Mouse (Mus musculus) MEL (cell line): Measurements from ENCODE around the gene Gm27179. TPM values are rescaled to one million over a fixed set of nuclear protein-coding genes. Genes with fewer than 3 reads are reported as not detected.
"Not testable (repeated sequence)": the region's sequence is repeated elsewhere in the genome, so short reads cannot be mapped to it uniquely, and the experiment has no call there.

Source experiments
- DNase-seq: peaks from one replicate; pipeline ENCODE4 v3.0.0; 2011; ENCODE audit warnings: low read depth, low spot score
- H3K27ac ChIP-seq: 2 replicates; pipeline ENCODE4 v1.5.1; 2012; ENCODE audit warnings: low read depth, mild to moderate bottlenecking, control low read depth, low read length, moderate library complexity; ENCODE audit not compliant: control insufficient read depth
- H3K27me3 ChIP-seq, 2 experiments: fragments of 150-350 bp in 1 of 2; sonication (generic) in 1 of 2; 2 replicates each; pipeline ENCODE4 v1.6.1; 2012; ENCODE audit warnings: low read length in 2 of 2, mild to moderate bottlenecking in 2 of 2, improper control_type of control experiment in 1 of 2, moderate library complexity in 1 of 2; ENCODE audit not compliant: insufficient read depth in 2 of 2, control insufficient read depth in 1 of 2
- H3K36me3 ChIP-seq, 2 experiments: 2 replicates each; pipeline ENCODE4 v1.6.1; 2012 to 2014; ENCODE audit warnings: low read length in 2 of 2, improper control_type of control experiment in 1 of 2, inconsistent platforms in 1 of 2, mild to moderate bottlenecking in 1 of 2; ENCODE audit not compliant: insufficient read depth in 2 of 2, control insufficient read depth in 1 of 2
- H3K4me1 ChIP-seq, 2 experiments: fragments of 150-350 bp in 1 of 2; sonication (generic) in 1 of 2; 2 replicates each; pipeline ENCODE4 v1.6.1; 2012; ENCODE audit warnings: low read length in 2 of 2, improper control_type of control experiment in 1 of 2, mild to moderate bottlenecking in 1 of 2; ENCODE audit not compliant: insufficient read depth in 2 of 2, control insufficient read depth in 1 of 2
- H3K4me3 ChIP-seq, 2 experiments: fragments of 150-350 bp in 1 of 2; sonication (generic) in 1 of 2; 2 replicates each; pipeline ENCODE4 v1.5.1; 2012; ENCODE audit warnings: low read depth in 2 of 2, low read length in 2 of 2, mild to moderate bottlenecking in 2 of 2, moderate library complexity in 2 of 2, control low read depth in 1 of 2, improper control_type of control experiment in 1 of 2; ENCODE audit not compliant: control insufficient read depth in 1 of 2, insufficient read depth in 1 of 2
- H3K79me2 ChIP-seq: 2 replicates; pipeline ENCODE4 v1.6.1; 2012; ENCODE audit warnings: mild to moderate bottlenecking, low read length, moderate library complexity; ENCODE audit not compliant: control insufficient read depth, poor library complexity, insufficient read depth
- H3K9ac ChIP-seq: 2 replicates; pipeline ENCODE4 v1.6.1; 2012; ENCODE audit warnings: low read depth, mild to moderate bottlenecking, control low read depth, low read length, moderate library complexity; ENCODE audit not compliant: control insufficient read depth, poor library complexity, severe bottlenecking
- H3K9me3 ChIP-seq: fragments of 150-350 bp; sonication (generic); replicated peaks from 2 replicates; pipeline ENCODE4 v1.6.1; 2012; ENCODE audit warnings: mild to moderate bottlenecking, low read length, improper control_type of control experiment, moderate library complexity; ENCODE audit not compliant: insufficient read depth
- polyA plus RNA-seq, 2 experiments: library from polyadenylated mRNA; stranded (reverse) in 1 of 2; unstranded in 1 of 2; fragments of >175 nt in 1 of 2; fragments of >200 nt in 1 of 2; gene quantifications; 2 replicates each; pipeline versions ENCODE4 v1.2.1 to v1.2.4; 2012; ENCODE audit warnings: low replicate concordance in 2 of 2, low read depth in 1 of 2; ENCODE audit not compliant: insufficient read length in 2 of 2, insufficient read depth in 1 of 2, missing spikeins in 1 of 2
- total RNA-seq: library from RNA; depleted of rRNA; stranded (reverse); fragments of 300-350 nt; gene quantifications from 2 replicates; pipeline ENCODE4 v1.2.3, GENCODE M21; 2012

Gm27179 gene
- total and polyA plus RNA-seq, 3 experiments, result not detected

DNA sequence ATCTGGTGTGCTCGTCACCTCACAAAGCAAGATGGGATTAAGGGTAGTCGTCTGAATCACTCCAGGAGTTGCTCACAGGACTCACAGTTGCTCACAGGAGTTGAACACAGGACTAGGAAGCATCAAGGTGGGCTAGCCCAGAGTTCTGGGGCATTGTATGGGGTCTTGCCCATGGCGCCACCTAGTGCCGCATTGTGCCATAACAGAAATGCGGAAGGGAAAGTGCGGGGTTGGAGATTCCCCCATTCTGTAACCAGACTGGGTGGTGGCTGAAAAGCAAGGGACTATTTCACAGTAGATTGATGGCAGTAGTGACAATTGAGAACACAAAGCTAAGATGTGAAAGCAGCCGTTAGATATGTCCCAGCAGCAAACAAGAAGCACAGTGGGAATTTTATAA, 30.3 kb upstream of the Gm27179 start:
- not testable (repeated sequence) for H3K9me3 ChIP-seq, H3K79me2 ChIP-seq

DNA sequence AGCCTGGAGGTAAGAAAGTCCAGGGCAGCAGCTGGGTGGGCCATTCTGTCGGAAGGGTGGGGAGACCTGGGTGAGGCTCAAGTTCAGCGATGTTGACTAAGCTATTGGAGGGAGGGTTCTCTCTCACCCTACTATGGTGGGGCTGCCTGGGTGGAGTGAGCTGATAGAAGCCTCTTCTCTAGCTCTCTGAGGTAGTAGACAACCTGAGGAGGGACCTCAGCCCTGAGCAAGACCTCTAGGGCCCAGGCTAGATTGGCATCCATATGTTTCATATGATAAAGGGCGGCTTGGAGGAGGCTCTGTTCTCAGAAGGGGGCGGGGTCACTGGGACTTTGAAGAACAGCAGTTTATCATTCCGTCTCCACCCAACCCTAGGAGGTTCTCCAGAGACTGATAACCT, 27.8 kb upstream of the Gm27179 start:
- H3K9me3 ChIP-seq, H3K4me3 ChIP-seq, DNase-seq, H3K27ac ChIP-seq, H3K9ac ChIP-seq, H3K36me3 ChIP-seq, H3K4me1 ChIP-seq, H3K27me3 ChIP-seq, H3K79me2 ChIP-seq: not testable (repeated sequence)

More for the DNA sequence above, 30.3 kb upstream of the Gm27179 start:
- not testable (repeated sequence) for DNase-seq, H3K4me3 ChIP-seq, H3K27ac ChIP-seq, H3K27me3 ChIP-seq, H3K9ac ChIP-seq, H3K4me1 ChIP-seq, H3K36me3 ChIP-seq

- H3K27ac ChIP-seq, H3K27me3 ChIP-seq, H3K36me3 ChIP-seq, H3K79me2 ChIP-seq, H3K9me3 ChIP-seq, DNase-seq, H3K9ac ChIP-seq, H3K4me1 ChIP-seq, H3K4me3 ChIP-seq: not testable (repeated sequence)
Observed at GRCm38 (mm10) chr14:69536539-69536938, 24.2 kb upstream of the Gm27179 start.

DNA sequence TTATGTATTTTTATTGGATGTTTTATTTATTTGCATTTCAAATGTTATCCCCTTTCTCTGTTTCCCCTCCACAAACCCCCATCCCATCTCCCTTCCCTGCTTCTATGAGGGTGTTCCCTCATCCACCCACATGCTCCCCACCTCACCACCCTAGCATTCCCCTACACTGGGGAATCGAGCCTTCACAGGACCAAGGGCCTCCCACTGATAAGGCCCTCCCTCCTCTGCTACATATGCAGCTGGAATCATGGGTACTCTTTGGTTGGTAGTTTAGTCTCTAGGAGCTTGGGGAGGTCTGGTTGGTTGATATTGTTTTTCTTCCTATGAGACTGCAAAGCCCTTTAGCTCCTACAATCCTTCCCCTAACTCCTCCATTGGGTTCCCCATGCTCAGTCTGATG, 13.9 kb upstream of the Gm27179 start:
- DNase-seq, H3K4me1 ChIP-seq, H3K79me2 ChIP-seq, H3K4me3 ChIP-seq, H3K36me3 ChIP-seq, H3K9ac ChIP-seq, H3K27ac ChIP-seq, H3K9me3 ChIP-seq, H3K27me3 ChIP-seq: not testable (repeated sequence)

- not testable (repeated sequence) for H3K27ac ChIP-seq, H3K4me1 ChIP-seq, H3K9me3 ChIP-seq, H3K4me3 ChIP-seq, H3K36me3 ChIP-seq, H3K79me2 ChIP-seq, DNase-seq, H3K9ac ChIP-seq, H3K27me3 ChIP-seq
Observed at GRCm38 (mm10) chr14:69523001-69523400, 10.7 kb upstream of the Gm27179 start.

- H3K4me3 ChIP-seq, H3K79me2 ChIP-seq, H3K27ac ChIP-seq, H3K4me1 ChIP-seq, DNase-seq, H3K9me3 ChIP-seq, H3K9ac ChIP-seq, H3K36me3 ChIP-seq, H3K27me3 ChIP-seq: not testable (repeated sequence)
Observed at GRCm38 (mm10) chr14:69520810-69521209, 8.5 kb upstream of the Gm27179 start.

DNA sequence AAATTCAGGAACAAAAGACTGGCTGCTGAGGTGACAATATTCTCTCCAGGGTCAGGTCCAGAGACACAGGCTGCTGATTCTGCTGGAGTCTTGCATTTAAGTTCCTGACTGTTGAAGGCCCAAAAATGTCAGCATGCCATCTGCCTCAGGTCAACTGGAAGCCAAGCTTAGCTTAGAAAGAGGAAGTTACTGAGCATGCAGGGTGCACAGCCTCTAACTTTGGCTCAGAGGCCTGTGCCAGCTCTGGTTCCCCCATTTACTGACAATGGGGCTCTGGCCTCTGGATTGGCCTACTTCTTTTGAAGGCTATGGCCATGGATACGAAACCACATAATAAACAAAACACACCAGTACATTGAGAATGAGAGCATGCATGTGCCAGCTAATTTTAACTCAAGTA, 5.3 kb downstream of the Gm27179 start:
- DNase-seq, H3K9ac ChIP-seq, H3K9me3 ChIP-seq, H3K27ac ChIP-seq, H3K27me3 ChIP-seq, H3K4me3 ChIP-seq, H3K36me3 ChIP-seq, H3K79me2 ChIP-seq, H3K4me1 ChIP-seq: not testable (repeated sequence)
